Mouse (Mus musculus) CH12.LX (cell line): ENCODE measurements around the gene Ptgir. TPM values are rescaled to one million over a fixed set of nuclear protein-coding genes. Genes with fewer than 3 reads are reported as not detected.

ENCODE experiments used
- DNase-seq: peaks from one replicate; pipeline ENCODE4 v3.0.0-alpha.2; 2013; ENCODE audit errors: extremely low read depth
- H3K27ac ChIP-seq: 2 replicates; pipeline ENCODE4 v1.5.1; 2012; ENCODE audit warnings: low read depth, mild to moderate bottlenecking, control low read depth, moderate library complexity; ENCODE audit not compliant: insufficient read depth
- H3K27me3 ChIP-seq: replicated peaks from 2 replicates; pipeline ENCODE3; 2012; ENCODE audit warnings: inconsistent platforms
- H3K36me3 ChIP-seq, 2 experiments: replicated peaks in 1 of 2; 2 replicates each; pipeline versions ENCODE3 to v1.6.1; 2012; ENCODE audit warnings: inconsistent platforms in 1 of 2, low read length in 1 of 2, mild to moderate bottlenecking in 1 of 2, mixed read lengths in 1 of 2, moderate library complexity in 1 of 2; ENCODE audit not compliant: control insufficient read depth in 1 of 2, insufficient read depth in 1 of 2
- H3K4me1 ChIP-seq, 2 experiments: 2 replicates each; pipeline ENCODE4 v1.6.1; 2012; ENCODE audit warnings: inconsistent platforms in 1 of 2, moderate library complexity in 1 of 2; ENCODE audit not compliant: insufficient read depth in 2 of 2, control insufficient read depth in 1 of 2
- H3K4me2 ChIP-seq: 2 replicates; pipeline ENCODE4 v1.6.1; 2012; ENCODE audit warnings: low read depth, mild to moderate bottlenecking, control low read depth; ENCODE audit not compliant: poor library complexity, insufficient read depth, severe bottlenecking
- H3K4me3 ChIP-seq, 3 experiments: fragments of 150-350 bp in 1 of 3; sonication (generic) in 1 of 3; replicated peaks in 1 of 3; 2 replicates each; pipeline versions ENCODE3 to v1.5.1; 2011 to 2012; ENCODE audit warnings: low read depth in 2 of 3, low read length in 2 of 3, mild to moderate bottlenecking in 2 of 3, moderate library complexity in 2 of 3, control low read depth in 1 of 3, improper control_type of control experiment in 1 of 3, inconsistent platforms in 1 of 3, mixed read lengths in 1 of 3; ENCODE audit not compliant: poor library complexity in 1 of 3
- H3K79me2 ChIP-seq: replicated peaks from 2 replicates; pipeline ENCODE4 v1.6.1; 2012; ENCODE audit warnings: mild to moderate bottlenecking, moderate library complexity; ENCODE audit not compliant: control insufficient read depth, poor library complexity, insufficient read depth, severe bottlenecking; ENCODE audit errors: extremely low read depth
- H3K9ac ChIP-seq: 2 replicates; pipeline ENCODE4 v1.6.1; 2012; ENCODE audit warnings: low read depth, mild to moderate bottlenecking, control low read depth, moderate library complexity; ENCODE audit not compliant: insufficient read depth
- H3K9me3 ChIP-seq: replicated peaks from 2 replicates; pipeline ENCODE3; 2012; ENCODE audit warnings: low read length, inconsistent platforms, mixed read lengths
- CHD1 ChIP-seq: IDR thresholded peaks from 2 replicates; pipeline ENCODE4 v1.6.1; 2012; ENCODE audit warnings: low read depth, low read length, improper control_type of control experiment, inconsistent platforms
- CTCF ChIP-seq, 2 experiments: IDR thresholded peaks in 1 of 2; conservative IDR thresholded peaks in 1 of 2; 2 replicates each; pipeline ENCODE4 v1.5.1; 2011 to 2012; ENCODE audit warnings: low read depth in 2 of 2, low read length in 2 of 2, improper control_type of control experiment in 1 of 2, inconsistent platforms in 1 of 2, mild to moderate bottlenecking in 1 of 2, moderate library complexity in 1 of 2
- E2F4 ChIP-seq: IDR thresholded peaks from 2 replicates; pipeline ENCODE4 v1.6.1; 2011; ENCODE audit warnings: low read depth, low read length, improper control_type of control experiment; ENCODE audit not compliant: insufficient replicate concordance
- ELF1 ChIP-seq: IDR thresholded peaks from 2 replicates; pipeline ENCODE4 v1.6.1; 2014; ENCODE audit warnings: low read depth, mild to moderate bottlenecking, inconsistent platforms, low read length, improper control_type of control experiment
- EP300 ChIP-seq: IDR thresholded peaks from 2 replicates; pipeline ENCODE4 v1.6.1; 2011; ENCODE audit warnings: low read length, improper control_type of control experiment
- GABPA ChIP-seq: IDR thresholded peaks from 2 replicates; pipeline ENCODE4 v1.6.1; 2012; ENCODE audit warnings: low read depth, low read length, improper control_type of control experiment, inconsistent platforms; ENCODE audit not compliant: insufficient replicate concordance
- HCFC1 ChIP-seq: IDR thresholded peaks from 2 replicates; pipeline ENCODE4 v1.6.1; 2012; ENCODE audit warnings: low read depth, mild to moderate bottlenecking, inconsistent platforms, low read length, improper control_type of control experiment
- IRF4 ChIP-seq: IDR thresholded peaks from 2 replicates; pipeline ENCODE4 v1.6.1; 2014; ENCODE audit warnings: low read depth, mild to moderate bottlenecking, inconsistent platforms, low read length, improper control_type of control experiment
- JUND ChIP-seq: conservative IDR thresholded peaks from 2 replicates; pipeline ENCODE4 v1.6.1; 2011; ENCODE audit warnings: low read depth, low read length, improper control_type of control experiment
- MEF2A ChIP-seq: IDR thresholded peaks from 2 replicates; pipeline ENCODE4 v1.6.1; 2014; ENCODE audit warnings: low read depth, mild to moderate bottlenecking, inconsistent platforms, low read length, improper control_type of control experiment, borderline replicate concordance
- MXI1 ChIP-seq: IDR thresholded peaks from 2 replicates; pipeline ENCODE4 v1.6.1; 2011; ENCODE audit warnings: mild to moderate bottlenecking, low read depth, low read length, improper control_type of control experiment
- MYC ChIP-seq: IDR thresholded peaks from 2 replicates; pipeline ENCODE4 v1.6.1; 2011; ENCODE audit warnings: low read depth, mild to moderate bottlenecking, improper control_type of control experiment, low read length
- NELFE ChIP-seq: IDR thresholded peaks from 2 replicates; pipeline ENCODE4 v1.6.1; 2011; ENCODE audit warnings: low read depth, low read length, improper control_type of control experiment
- NRF1 ChIP-seq: IDR thresholded peaks from 2 replicates; pipeline ENCODE4 v1.6.1; 2014; ENCODE audit warnings: low read depth, mild to moderate bottlenecking, inconsistent platforms, low read length, improper control_type of control experiment, moderate library complexity
- RAD21 ChIP-seq: IDR thresholded peaks from 2 replicates; pipeline ENCODE4 v1.6.1; 2011; ENCODE audit warnings: low read depth, mild to moderate bottlenecking, low read length, improper control_type of control experiment, moderate library complexity
- SIN3A ChIP-seq: IDR thresholded peaks from 2 replicates; pipeline ENCODE4 v1.6.1; 2012; ENCODE audit warnings: low read length, improper control_type of control experiment, inconsistent platforms
- SMC3 ChIP-seq: IDR thresholded peaks from 2 replicates; pipeline ENCODE4 v1.6.1; 2011; ENCODE audit warnings: low read depth, low read length, improper control_type of control experiment
- TBP ChIP-seq: conservative IDR thresholded peaks from 2 replicates; pipeline ENCODE4 v1.6.1; 2011; ENCODE audit warnings: low read depth, low read length, improper control_type of control experiment
- TCF12 ChIP-seq: IDR thresholded peaks from 2 replicates; pipeline ENCODE4 v1.6.1; 2014; ENCODE audit warnings: low read depth, mild to moderate bottlenecking, inconsistent platforms, low read length, improper control_type of control experiment
- UBTF ChIP-seq: IDR thresholded peaks from 2 replicates; pipeline ENCODE4 v1.6.1; 2012; ENCODE audit warnings: low read depth, mild to moderate bottlenecking, inconsistent platforms, low read length, improper control_type of control experiment, moderate library complexity
- USF2 ChIP-seq: conservative IDR thresholded peaks from 2 replicates; pipeline ENCODE4 v1.6.1; 2011; ENCODE audit warnings: low read depth, low read length, improper control_type of control experiment
- ZC3H11A ChIP-seq: IDR thresholded peaks from 2 replicates; pipeline ENCODE4 v1.6.1; 2012; ENCODE audit warnings: low read depth, mild to moderate bottlenecking, inconsistent platforms, low read length, improper control_type of control experiment
- ZMIZ1 ChIP-seq: IDR thresholded peaks from 2 replicates; pipeline ENCODE4 v1.6.1; 2012; ENCODE audit warnings: low read depth, mild to moderate bottlenecking, inconsistent platforms, low read length, improper control_type of control experiment
- ZNF384 ChIP-seq: IDR thresholded peaks from 2 replicates; pipeline ENCODE4 v1.6.1; 2012; ENCODE audit warnings: low read depth, low read length, improper control_type of control experiment, inconsistent platforms
- dilution Hi-C: fragments of 300-500 bp; cut with MboI; formaldehyde crosslinking; loops from 2 replicates; pipeline ENCODE4 v1.14.3; 2020; ENCODE audit warnings: low sequenced_read_pairs; ENCODE audit not compliant: extremely low pct_unique_long_range_greater_than_20kb, extremely low pct_ligation_motif_present
- in situ Hi-C: fragments of 300-500 bp; cut with MboI; formaldehyde crosslinking; loops from 3 replicates; pipeline ENCODE4 v1.14.3; 2019; ENCODE audit warnings: low sequenced_read_pairs, low pct_ligation_motif_present, low pct_unique_long_range_greater_than_20kb, mixed read lengths
- polyA plus RNA-seq: library from polyadenylated mRNA; unstranded; fragments of >175 nt; gene quantifications from 2 replicates; pipeline ENCODE4 v1.2.1, GENCODE M21; 2012; ENCODE audit warnings: low read depth; ENCODE audit not compliant: insufficient read length
- total RNA-seq, 2 experiments: library from RNA; depleted of rRNA; stranded (reverse); fragments of 300-350 nt in 1 of 2; fragments of >200 nt in 1 of 2; gene quantifications; 2 replicates each; pipeline ENCODE4 v1.2.3; 2012 to 2014

The Ptgir gene
- total and polyA plus RNA-seq, 3 experiments = 3.8 to 31.1 (median 7.0) TPM

DNA sequence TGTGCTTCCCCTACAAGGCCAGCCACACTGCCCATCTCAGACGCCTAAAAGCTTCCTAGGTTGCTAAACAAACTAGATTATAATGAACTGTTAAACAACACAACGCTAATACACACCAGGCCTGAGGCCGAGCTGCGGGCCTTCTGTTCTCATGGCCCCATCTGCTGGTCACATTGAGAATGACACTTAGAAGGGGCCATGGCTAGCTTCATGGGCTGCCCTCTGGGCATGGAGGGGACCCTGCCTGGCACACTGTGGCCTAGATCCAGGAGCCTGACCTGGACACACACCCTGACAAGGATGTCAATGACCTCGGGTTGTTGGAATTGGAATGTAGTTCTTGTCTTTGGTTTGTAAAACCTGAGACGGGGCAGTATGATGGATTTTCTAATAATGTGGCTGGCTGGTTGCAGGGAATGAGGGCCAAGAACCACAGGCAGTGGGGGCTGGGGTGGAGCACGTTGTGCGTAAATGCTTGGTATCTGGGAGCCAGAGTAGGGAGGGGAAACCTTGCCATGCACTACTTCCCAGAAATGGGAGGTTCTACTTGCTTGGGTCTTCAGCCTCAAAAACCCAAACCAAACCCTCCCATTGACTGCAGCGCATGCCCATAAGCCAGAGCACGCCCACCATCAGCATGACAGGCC, 7.6 kb downstream of the Ptgir start:
- DNase-seq = peak; percentile 76
- dilution Hi-C loops (no loop called here), in situ Hi-C loops (no loop called here)
- Histone ChIP-seq H3K4me1 (peaks cover 5 to 35% of the 10 kb centered on the region in 2 experiments), H3K9me3 (no peaks in the 10 kb centered on the region), H3K27me3 (no peaks in the 10 kb centered on the region), H3K4me2 (no peak overlapping the region), H3K79me2 (no peaks in the 10 kb centered on the region), H3K27ac (no peak overlapping the region), H3K9ac (no peak overlapping the region), H3K4me3 (no peak overlapping the region)
- TF ChIP-seq ELF1 (no peak), RAD21 (peak; percentile 92), E2F4 (no peak), ZC3H11A (no peak), SMC3 (peak; percentile 89), SIN3A (no peak), MXI1 (no peak), TCF12 (no peak), CHD1 (no peak), ZNF384 (no peak), GABPA (no peak), EP300 (no peak), NELFE (0 out of 2 replicates have a peak, but pooled peaks have one; percentile 8), USF2 (no peak), JUND (no peak), TBP (no peak), ZMIZ1 (peak; percentile 26; the same call in 1 of the 2 replicates), IRF4 (no peak), MYC (no peak), HCFC1 (no peak), UBTF (no peak), MEF2A (no peak; the same call in 1 of the 2 replicates), CTCF (conservative IDR thresholded peaks at IDR 0.05 in 1 of 2, IDR thresholded peaks at IDR 0.05 in 1 of 2; ENCODE audit: low read depth in 2 of 2, low read length in 2 of 2) (peak; percentile 70 to 96), NRF1 (peak; percentile 34; the same call in 1 of the 2 replicates)
- TF ChIP-seq, all 38 proteins: peak for 6
- H3K36me3 ChIP-seq = peaks cover 46 to 89% of the 10 kb centered on the region in 2 experiments
